Mouse (Mus musculus): ENCODE data around the gene Frem1.

GRCm38 (mm10) chr4:82891049-82891448 lies 161.1 kb downstream of the Frem1 start:
- TF ChIP-seq GATA1 (IDR thresholded peaks at IDR 0.05; ENCODE audit: low read length), result no peak
- no peak for TF ChIP-seq TAL1 (IDR thresholded peaks at IDR 0.05; ENCODE audit: low read length)
